Mouse (Mus musculus) colon, adult 2 months (tissue): ENCODE data around the gene Erich3. TPM values are rescaled to one million over a fixed set of nuclear protein-coding genes. Genes with fewer than 3 reads are reported as not detected.

Source experiments
- polyA plus RNA-seq: library from polyadenylated mRNA; depleted of rRNA; stranded (reverse); fragments of >200 nt; gene quantifications from 2 replicates; pipeline ENCODE4 v1.2.3, GENCODE M21; 2012; rRNA removed

The Erich3 gene
- polyA plus RNA-seq = 0.12 and 0.14 TPM in 2 replicates

GRCm38 (mm10) chr3:154663545-154663944 lies at the start of gene Erich3:
Erich3 (plus strand) TSS chr3:154663859.

Other genes with a start within 250 kb of the Erich3 start
- 5.9 and 7.8 TPM in 2 replicates for gene Cryz, start 67.1 kb upstream of the Erich3 start, polyA plus RNA-seq
- 7.2 and 8.0 TPM in 2 replicates for gene Tyw3, start 66.8 kb upstream of the Erich3 start, polyA plus RNA-seq